Mouse (Mus musculus) embryonic fibroblast, embryonic 13.5 days (primary cell): ENCODE results near the gene Kcnj12.

Experiments
- CTCF ChIP-seq: IDR thresholded peaks from 2 replicates; pipeline ENCODE4 v1.5.1; 2011; ENCODE audit warnings: mild to moderate bottlenecking, control low read depth, low read length, moderate library complexity, borderline replicate concordance; ENCODE audit not compliant: insufficient read depth
- POLR2A ChIP-seq: IDR thresholded peaks from 2 replicates; pipeline ENCODE4 v1.6.1; 2011; ENCODE audit warnings: low read depth, mild to moderate bottlenecking, control low read depth, low read length, moderate library complexity

- TF ChIP-seq CTCF (no peak), POLR2A (no peak)
Measured at GRCm38 (mm10) chr11:61022550-61023391, at the start of gene Kcnj12.
